Mouse (Mus musculus): ENCODE data around the gene Slpi.

Slpi gene

DNA sequence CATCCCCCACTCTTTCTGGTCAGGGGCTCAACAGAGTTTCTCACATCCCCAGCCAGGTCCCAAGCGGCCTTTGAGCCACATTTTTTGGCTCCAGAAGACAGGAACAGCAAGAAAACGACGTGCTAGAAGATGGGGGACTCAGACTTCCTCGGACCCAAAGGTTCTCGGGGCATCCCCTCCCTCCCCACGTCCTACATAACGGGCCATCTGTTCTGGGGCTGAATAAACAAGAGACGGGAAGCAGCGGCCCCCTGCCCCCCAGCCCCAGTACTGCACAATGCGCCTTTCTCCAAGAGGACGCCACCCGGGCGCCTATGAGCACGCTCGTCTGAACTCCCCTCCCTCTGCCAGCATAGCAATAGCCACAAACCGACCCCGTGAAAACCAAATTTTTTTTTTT lies at the start of gene Slpi:
TSS of gene Slpi (minus strand) at position 76 of the 400 bp plus-strand sequence.
- no peak for DNase-seq (ENCODE audit: low read depth in 1 of 2, low spot score in 2 of 2)

DNA sequence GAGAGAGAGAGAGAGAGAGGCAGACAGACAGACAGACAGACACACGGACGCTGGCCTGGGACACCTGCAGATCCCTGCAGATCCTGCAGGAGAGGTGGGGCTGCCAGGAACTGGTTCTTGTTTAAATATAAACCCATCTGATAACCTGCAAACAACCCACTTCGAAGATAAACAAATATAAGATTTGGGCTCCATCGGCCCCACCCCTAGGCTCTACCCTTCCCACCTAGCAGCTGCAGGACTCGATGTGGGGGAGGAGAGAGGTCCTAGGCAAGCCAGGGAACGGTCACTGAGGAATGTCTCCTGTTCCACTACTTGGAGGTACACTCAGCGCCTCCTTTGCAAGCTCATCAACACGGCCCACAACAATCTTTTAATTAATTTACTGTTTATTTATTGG lies 49.4 kb upstream of the Slpi start:
- no peak for DNase-seq (ENCODE audit: low read depth in 1 of 2, low spot score in 2 of 2)

DNA sequence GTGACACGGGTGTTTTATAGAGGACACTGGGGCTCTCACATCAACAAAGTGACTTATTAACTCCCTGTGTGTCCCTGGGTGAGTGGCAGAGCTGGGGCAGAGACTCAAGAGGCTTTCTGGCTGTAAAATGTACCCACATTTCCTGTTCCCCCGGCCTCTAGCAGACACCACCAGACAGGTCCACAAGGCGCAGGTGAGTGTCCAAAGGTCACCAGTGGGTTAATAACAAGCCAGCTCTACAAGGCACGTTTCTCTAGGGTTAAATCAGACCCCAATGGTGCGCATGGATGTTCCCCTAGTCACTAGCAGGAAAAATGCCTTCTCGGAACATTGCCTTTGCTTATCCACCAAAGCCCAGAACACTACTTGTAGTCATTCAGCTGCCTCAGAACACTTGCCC lies 48.8 kb upstream of the Slpi start:
- DNase-seq (ENCODE audit: low read depth in 1 of 2, low spot score in 2 of 2) = no peak

DNA sequence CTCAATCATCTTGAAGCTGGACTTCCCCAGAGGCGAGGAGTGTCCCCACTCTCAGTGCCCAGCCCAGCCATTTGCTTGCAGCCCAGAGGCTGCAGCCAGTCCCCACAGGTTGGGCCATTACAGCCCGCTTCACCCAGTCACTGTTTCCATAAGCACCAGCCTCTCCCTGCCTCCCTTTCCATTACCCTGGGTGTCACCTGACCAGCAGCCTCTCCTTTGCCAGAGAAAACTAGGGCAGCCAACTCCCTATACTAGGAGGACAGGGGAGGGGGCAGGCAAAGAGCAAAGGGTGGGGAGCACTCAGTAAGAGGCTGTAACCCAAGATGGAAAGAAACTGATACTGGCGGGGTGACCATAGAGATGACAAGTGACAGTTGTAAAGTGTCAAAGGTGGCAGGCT lies 48.1 kb upstream of the Slpi start:
- no peak for DNase-seq (ENCODE audit: low read depth in 1 of 2, low spot score in 2 of 2)

DNA sequence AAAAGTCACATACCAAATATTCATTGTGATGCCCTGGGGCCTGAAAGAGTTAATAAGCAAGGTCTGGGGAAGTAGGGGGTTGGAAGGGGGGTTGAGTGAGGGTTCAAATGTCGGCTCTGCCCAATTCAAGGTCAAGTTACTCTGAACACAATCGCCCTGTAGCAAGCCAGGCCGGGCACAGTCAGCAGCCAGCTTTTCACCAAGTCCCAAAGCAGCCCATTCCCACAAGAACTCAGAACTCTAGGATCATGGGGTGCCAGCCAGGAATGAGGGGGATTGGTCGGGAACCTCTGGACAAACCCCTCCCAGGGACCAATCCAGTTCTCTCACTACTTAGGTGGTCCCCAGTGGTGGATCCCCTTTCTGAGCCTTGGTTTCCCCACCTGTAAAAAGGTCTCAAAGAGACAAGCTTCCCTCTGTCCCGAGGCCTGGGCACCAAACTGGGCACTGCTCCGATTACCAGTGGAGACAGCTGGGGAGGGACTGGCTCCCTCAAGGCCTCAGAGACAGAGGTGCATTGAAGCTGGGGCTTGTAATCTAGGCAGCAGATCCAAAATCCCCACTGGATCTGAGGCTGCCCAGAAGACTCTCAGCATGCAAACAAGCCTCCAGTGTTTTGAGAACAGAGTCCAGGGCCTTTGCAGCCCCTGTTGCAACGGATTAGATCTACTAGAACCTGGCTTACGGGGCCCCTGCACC lies 47.5 kb upstream of the Slpi start:
- no peak for DNase-seq (ENCODE audit: low read depth in 1 of 2, low spot score in 2 of 2)

DNA sequence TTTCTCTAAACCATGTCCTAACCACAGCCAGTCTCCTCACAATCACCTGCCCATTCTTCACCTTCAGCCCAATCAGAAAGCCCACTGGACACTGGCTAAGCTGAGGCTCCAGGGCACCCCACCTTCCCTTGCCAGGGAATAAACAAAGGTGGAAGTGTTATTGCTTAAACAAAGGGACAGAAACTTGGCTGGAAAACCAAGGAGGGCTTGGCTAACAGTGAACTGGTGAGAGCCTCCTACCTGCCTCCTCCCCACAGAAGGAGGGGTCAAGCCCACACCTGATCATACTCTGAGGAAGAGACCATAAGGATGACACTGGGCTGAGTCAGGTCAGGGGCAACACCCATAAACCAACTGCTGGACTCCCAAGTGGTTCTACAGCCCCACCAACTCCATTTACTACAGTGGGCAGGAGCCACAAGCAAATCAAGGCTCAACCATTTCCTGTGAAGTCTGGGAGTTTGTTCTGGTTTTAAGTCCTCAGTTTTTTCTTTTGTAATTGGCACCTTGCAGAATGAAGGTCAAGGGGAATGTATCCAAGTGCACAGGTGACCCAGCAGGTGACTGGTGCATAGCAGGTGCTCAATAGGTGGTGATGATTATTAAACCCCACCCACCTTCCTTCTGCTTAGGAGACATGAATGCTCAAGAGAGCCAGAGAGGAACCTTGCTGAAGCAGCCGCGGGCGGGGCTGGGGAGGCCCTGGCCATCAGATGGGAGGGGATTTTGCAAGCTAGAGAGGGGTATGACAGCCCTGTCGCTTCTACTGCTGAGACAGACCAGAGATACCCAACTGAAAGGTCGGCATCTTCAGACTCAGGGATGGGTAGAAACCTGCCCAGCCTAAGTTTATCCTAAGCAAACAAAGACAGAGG lies 46.6 kb upstream of the Slpi start:
- DNase-seq (ENCODE audit: low read depth in 1 of 2, low spot score in 2 of 2) = no peak

DNA sequence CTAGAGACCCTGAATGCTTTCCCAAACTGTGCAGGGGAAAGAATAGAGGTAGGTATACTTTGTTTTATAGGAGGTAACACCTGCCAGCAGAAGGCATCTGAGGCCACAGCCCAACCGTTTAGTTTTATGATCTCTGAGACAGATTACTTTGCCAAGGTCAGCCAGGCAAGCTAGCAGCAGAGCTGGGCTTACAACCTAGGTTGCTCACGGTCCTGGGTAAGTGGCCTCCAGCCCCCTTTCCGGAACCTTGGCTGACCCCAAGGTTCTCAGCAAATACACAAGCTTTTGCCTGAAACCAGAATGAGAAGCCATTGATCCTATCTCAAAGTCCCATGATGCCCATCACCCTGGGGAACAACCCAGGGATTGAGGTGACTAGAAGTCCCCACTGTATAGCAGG lies 45.8 kb upstream of the Slpi start:
- no peak for DNase-seq (ENCODE audit: low read depth in 1 of 2, low spot score in 2 of 2)

DNA sequence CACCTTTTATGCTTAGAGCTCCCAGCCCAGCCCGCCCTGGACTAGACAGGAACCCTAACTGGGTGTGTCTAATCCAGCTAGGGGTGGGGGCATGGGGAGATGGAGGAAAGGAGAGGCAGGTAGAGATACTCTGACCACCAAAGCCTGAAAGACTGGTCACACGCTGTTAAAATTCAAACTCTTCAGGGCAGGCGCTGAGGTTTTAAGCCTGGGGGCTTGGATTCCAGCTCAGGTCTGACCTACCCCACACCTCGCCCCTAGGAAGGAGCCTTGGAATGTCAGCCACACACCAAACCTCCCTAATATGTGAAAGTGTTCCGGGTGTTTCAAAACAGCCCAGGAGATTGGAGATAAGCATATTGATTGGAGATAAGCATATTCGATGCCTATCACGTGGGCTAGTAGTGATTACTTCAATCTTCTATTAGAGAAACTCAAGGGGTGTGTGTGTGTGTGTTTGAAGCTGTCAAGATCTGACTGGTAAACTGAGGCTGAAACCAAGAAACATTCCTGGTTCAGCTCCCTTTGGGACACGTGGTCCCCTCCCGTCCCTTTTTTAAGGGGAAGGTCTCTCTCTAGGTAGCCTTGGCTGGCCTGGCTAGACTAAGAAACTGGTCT lies 44.5 kb upstream of the Slpi start:
- DNase-seq (ENCODE audit: low read depth in 1 of 2, low spot score in 2 of 2) = no peak

DNA sequence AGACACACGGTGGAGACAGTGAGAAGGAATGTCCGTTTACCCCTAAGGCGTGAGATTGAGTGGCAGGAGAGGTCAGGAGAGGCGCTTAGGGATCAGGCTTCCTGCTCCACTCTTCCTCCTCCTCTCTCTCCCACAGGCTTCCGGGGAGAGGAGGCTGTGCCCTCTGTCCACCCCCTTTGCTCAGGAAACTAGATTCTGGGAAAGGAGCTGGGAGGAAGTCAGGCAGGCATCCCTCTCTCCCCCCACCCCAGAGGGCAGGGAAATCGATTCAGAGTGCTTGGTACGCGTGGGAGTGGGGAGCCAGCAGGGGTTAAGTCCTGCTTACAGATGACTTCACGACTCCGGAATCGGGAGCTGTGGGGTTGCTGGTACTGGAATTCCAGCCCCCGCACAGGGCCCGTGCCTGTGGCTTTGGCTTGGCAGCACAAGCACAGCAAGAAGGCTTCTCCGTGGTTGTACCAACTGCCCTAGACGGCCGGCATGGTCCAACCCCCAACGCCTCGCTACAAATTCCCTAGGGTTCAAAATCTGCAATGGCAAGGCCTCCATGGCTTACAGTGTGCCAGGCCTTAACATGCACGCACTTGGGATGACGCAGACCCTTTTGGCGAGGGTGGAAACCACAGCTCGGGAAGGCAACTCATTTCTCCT lies 43.8 kb upstream of the Slpi start:
- no peak for DNase-seq (ENCODE audit: low read depth in 1 of 2, low spot score in 2 of 2)

DNA sequence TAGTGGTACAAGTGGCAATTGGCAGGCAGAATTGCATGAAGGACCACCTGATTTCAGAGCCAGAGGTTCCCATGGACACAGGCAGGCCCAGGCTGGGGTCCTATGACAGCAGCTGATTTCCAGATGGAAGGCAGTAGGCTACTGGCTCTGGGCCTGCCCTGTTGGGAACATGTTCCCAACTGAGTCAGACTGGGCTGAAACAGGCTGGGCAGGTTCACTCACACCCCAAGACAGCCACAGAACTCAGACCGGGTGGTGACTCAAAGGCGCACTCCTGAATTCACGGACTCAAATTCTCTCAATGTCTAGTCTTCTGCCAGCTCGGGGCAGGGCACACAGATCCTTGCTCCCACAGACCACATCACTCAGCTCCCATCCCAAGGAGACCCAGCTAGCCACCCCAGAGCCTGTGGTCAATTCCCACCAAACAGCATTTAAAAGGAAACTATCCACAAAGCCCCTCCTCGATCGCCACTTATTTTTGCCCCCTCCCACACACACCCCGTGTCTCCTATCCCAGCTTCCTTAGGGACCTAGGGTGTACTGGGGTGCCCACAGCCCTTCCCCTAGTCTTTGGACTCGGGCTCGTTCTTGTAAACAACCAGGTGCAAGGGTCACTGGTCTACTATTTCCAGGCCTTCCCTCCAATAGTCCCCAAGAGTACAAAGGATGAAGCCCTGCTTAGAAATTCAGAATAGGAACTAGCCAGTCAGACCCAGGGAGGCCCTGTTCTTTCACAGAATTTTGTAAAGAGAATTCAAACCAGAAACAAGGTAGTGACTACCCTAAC lies 43.0 kb upstream of the Slpi start:
- no peak for DNase-seq (ENCODE audit: low read depth in 1 of 2, low spot score in 2 of 2)

DNA sequence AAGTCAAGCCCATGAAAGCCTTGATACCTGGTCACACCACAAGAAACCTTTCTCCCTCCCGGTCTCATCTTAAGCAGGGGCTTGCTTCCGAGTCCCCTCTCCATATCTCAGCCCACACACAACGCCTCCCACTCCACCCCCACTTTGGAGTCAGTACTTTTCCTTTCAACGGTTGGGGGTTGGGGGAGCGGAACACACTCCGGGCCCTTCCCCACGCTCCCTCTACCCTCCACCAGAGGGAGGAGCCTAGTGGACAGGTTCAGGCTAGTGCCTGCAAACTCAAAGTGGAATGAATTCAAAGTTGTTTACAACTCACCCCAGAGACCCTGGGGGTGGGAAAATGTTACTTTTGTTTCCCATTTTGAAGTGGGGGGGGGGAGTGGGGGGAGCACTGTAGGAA lies 41.8 kb upstream of the Slpi start:
- DNase-seq (ENCODE audit: low read depth in 1 of 2, low spot score in 2 of 2) = no peak

DNA sequence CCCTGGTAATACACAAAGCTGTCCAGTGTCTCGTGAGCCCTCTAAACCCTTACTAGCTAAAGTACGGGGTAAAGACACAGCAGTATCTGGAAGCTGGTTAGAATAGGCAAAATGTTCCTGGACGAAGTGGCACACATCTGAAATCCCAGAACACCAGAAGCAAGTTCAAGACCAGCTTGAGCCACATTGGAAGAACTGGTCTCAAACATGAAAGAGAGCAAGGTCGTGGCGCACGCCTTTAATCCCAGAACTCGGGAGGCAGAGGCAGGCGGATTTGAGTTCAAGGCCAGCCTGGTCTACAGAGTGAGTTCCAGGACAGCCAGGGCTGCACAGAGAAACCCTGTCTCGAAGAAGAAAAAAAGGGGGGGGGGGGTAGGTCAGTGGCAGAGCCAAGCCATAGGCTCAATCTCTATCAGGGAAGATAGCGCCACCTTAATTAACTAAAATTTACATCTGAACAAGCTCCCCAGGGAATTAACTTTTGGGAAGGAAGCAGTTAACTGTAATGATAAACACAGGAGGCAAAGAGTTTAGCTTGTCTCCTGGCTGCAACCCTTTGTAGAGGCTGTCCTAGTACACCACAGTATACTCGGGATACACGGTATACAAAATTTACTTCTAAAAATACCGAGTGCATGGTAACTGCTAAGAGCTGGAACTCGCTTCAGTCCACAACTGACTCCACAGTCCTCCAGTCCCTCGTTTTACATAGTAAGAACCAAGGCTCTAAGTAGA lies 41.2 kb upstream of the Slpi start:
- DNase-seq (ENCODE audit: low read depth in 1 of 2, low spot score in 2 of 2) = no peak

DNA sequence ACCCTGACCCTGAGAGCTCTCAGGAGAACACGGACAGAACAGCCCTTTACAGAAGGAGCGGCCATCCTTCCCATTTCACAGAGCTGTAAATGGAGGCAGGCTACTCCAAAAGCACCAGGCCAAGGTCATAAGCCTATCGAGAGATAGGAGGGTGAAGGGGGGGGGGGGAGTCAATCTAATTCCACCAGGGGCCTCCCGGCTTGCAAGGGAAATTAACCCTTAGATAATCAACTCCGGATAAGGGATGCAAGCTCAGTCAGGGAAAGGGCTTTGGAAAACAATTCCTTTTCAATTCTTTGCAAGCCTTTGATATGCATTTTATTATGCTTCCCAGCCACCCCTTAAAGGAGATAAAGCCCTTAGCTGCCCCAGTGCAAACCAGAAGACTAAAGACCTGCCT lies 39.6 kb upstream of the Slpi start:
- no peak for DNase-seq (ENCODE audit: low read depth in 1 of 2, low spot score in 2 of 2)

DNA sequence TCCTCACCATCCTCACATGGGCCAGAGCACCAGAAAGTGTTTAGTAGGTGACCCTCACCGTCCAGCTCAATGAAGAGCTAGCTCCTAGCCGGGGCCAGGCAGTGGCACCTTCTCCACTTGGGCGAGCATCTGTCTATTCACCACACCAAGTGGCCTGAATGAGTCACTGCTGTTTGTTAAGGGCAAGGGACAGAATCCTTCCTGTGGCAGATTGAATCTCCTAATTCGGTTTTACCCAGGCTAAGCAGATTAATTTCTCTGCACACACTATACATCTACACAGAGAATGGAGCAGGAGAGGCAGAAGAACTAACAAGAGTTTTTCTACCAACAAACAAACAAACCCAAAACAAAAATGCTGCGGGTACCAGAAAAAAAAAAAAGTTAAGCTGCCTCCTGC lies 38.1 kb upstream of the Slpi start:
- DNase-seq (ENCODE audit: low read depth in 1 of 2, low spot score in 2 of 2) = no peak

DNA sequence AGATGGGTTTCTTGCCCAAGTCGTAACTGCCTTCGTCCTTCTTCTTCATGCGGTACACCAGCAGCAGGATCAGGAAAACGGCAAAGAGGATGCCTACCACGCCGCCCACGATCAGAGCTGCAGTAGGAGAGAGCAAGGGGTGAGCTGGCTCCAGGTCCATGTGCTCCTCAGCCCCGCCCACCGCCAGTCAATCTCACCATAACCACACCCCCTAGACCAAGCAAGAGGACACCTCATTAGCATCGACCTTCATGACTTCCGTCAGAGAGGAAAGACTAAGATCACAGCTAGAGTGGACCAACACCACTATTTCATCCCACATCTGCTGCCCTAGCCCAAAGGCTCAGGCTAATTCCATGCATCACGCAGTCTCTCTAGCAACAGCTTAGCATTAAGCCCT lies 37.2 kb upstream of the Slpi start:
- DNase-seq (ENCODE audit: low read depth in 1 of 2, low spot score in 2 of 2) = no peak

DNA sequence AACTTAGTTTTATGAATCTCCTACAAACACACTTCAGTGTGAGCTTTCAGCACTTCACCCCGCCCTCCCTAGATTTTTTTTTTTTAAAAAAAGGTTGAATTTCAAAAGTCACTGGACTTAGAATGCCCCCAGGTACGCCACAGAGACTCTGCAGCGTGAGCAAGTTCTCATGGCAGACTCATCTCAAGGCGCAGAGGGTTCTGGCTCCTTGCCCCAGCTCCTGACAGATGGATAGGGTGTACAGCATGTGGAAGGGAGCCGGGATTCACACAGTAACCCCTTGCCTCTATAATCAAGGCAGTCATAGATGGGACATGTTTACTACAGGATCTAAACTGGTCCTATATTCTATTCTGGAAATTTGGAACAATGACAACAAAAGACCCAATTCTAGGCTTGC lies 36.5 kb upstream of the Slpi start:
- no peak for DNase-seq (ENCODE audit: low read depth in 1 of 2, low spot score in 2 of 2)

DNA sequence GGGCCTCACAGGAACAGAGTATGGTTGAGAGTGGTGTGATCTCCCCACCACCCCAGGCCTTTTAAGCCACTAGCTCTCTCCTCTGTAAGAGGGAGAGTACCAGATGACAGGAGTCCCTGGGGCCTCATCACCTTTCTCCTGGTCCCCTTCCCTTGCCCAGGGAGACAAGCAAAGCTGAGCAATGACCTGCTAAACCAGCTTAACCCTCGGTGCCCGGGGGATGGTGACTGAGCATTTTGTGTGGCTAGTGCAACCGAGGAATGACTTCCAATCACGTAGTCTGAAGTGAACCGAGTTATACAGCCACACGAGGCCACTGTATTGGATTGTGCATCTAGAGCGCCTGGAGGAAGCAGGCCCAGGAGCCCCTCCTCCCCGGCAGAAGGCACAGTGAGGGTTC lies 35.5 kb upstream of the Slpi start:
- no peak for DNase-seq (ENCODE audit: low read depth in 1 of 2, low spot score in 2 of 2)

DNA sequence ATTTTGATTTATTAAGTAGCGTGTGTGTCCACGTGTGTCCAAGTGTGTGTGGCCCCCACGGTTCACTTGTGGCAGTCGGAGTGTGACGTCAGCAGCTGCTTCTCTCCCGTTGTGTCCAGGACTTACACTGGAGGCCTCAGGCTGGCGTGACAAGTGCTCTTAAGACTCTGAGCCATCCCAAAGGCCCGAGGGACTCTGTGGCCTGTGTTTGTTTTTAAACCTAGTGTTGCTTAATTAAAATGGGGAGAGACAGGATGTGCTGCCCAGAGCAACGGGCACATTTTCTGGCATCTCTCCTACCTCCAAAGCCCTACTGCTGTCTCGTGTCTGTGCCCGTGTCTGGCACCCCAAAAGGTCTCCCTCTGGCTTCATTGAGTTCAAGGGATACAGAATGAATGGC lies 34.6 kb upstream of the Slpi start:
- no peak for DNase-seq (ENCODE audit: low read depth in 1 of 2, low spot score in 2 of 2)

DNA sequence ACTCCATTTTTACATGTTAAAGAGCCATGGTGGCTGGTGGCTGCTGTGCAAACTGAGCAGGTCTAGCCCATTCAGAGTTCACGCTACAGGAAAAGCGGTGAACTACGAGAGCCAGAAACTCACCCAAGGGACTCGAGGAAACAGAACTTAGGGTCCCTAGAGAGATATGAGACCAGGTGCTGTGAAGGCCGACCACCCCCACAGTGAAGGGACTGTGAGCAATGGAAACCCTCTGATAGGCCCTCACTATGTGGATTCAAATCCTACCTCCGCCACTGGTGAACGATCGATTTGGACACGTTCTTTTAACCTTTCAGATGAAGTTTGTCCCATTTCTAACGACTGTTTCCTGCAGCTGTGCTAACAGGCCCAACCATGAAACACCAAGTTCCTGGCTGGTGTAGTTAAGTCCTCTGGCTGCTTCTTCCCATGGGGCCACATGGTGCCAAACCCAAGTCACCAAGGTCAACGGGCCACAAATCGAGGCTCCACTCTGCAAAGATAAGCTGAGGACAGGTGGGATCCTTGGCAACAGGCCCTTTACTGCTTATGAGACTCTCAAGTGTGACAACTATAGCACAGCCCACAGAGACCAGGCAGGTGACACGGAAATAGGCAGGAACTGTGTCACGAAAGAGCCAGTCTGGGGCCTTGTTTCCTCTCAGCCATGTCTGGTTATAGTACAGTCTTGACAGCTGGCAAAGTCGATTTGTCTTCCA lies 33.9 kb upstream of the Slpi start:
- DNase-seq (ENCODE audit: low read depth in 1 of 2, low spot score in 2 of 2) = no peak

DNA sequence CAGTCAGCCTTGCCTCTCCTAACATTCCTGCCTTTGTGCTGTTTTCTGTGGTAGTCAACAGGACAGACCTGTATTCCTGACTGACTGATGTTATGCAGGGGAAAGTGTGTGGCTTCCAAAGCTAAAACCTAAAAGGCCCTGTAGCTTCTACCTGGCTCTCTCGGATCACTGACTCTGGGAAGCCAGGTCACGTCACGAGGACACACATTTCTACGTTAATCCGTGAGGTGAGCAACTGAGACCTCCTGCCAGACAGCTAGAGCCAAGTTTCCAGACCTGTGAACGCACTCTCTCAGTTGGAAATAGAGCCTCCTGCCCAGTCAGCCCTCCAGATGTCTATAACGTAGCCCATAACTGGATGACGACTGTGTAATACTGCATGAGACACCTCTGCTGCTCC lies 33.1 kb upstream of the Slpi start:
- DNase-seq (ENCODE audit: low read depth in 1 of 2, low spot score in 2 of 2) = no peak

Data from monocyte, adult 2 months (primary cell).